Mouse (Mus musculus): Measurements from ENCODE around the gene Olfr126.

Gene Olfr126

DNA sequence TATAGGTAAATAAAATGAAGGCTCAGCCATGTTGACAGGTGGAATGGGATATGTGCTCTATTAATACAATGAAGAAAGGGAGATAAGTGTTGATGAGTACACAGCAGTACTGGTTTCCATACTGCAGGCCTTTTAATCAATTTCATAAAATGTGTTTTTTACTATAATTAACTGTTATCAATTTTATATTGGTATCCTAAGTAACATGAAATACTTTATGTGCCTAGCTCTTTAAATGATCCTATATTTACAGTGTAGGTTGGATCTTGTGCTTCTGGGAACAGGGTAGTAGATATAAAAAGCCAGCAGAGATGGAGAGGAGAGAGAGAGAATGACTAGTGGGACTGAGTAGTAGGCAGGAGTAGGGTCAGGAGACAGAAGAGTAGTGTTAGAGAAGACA lies at the start of gene Olfr126:
Olfr126 (plus strand) TSS at position 301 of the 400 bp plus-strand sequence.

DNA sequence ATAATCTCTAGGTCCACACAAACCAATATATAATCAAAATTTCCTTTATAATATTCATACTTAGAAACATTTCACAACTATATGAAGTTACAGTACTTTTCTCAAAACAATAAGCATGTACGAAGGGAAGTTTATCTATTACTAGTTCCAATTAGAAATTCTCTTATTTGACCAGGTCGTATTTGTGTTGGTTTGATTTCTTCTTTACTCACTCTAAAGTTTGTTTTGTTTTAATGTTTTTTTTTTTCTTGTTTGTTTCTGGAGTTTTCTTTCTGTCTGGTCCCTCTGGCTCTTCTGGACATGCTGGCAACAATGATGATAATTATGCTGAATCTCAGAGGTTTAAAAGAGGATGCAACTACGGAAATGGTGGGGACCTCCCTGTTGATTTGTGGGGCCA lies 47.7 kb upstream of the Olfr126 start, which contains the start of gene Olfr124:
Olfr124 (plus strand) TSS at position 301 of the 400 bp plus-strand sequence.
- WGBS = 92% methylated on average over 3 of the region's 3 CpGs

DNA sequence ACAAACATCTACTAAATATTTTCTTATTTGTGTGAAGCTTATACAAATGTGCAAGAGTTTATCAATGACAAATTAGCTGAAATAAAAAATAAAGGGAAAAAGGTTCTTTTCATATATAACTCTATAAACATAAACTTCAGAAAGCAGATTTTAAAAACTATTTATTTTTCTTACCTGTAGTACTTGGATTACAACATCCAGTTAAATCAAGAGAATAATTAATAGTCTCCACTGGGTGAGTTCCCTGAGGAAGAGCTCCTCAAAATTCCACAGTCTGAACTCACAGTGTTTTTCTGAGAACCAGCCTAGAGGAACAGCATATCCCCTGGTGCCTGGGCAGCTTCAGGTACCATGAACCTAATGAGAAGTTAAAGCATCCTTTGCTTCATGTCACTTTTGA lies 14.6 kb upstream of the Olfr126 start, which contains the start of gene Olfr125:
Olfr125 (plus strand) TSS at position 301 of the 400 bp plus-strand sequence.

DNA sequence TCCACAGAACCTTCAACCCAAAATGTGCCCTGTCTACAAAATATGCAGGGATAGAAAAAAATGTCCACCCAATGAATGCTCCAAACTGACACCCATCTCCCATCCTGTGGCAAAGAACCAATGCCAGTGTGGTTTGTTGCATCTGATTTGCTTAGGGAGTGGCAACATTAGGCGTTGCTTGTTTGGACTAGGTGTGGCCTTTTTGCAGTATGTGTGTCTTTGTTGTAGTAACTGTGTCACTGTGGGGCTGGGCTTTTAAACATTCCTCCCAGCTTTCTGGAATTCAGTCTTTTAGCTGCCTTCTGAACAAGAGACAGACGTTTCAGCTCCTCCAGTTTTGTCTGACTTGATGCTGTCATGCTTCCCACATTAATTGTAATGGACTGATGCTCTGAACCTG lies 16.6 kb downstream of the Olfr126 start:
- WGBS = 58% methylated on average over 2 of the region's 2 CpGs

DNA sequence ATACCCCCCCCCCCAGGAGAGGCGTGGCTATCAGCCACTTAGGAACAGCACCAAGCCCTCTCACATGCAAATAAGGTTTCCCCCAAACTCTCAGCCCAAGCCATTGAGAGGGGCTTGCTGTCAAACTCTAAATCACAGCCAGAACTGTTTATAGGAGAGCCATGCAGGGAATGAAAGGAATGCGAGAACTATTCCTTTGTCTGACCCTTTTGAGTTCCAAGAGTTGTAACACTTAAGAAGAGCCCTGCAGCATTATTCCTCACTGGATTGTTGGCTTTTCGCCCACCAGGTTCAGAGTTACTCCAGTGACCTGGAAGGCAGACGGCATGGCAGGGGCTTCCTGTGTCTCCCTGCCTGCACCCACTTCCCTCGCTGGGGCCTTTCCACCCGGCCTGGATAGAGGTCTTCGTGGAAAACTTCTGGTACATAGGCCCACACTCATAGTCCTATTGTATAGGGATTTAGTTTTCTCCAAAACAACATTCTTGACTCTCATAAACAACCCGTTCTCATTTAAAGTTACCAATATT lies 22.5 kb downstream of the Olfr126 start:
- 17% methylated on average over 8 of the region's 8 CpGs for WGBS

DNA sequence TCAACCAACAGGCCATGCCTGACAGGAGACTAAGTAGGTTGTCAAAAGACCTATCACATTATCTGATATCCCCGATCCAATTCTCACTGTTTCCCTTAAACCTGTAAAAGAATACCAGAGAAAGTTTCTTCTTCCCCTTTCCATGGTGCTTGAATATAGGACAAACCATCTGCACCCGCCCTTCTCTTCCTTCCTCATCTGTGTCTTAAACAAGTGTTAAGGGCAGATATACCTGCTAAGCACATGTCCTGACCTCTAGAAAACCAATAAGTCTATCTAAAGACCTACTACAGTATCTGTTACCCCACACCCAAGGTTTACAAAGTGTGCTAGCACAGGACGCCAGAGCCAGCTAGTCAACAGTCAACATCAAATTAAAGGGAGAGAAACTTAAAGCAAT lies 26.5 kb downstream of the Olfr126 start:
- 80% methylated on average over 3 of the region's 3 CpGs for WGBS

DNA sequence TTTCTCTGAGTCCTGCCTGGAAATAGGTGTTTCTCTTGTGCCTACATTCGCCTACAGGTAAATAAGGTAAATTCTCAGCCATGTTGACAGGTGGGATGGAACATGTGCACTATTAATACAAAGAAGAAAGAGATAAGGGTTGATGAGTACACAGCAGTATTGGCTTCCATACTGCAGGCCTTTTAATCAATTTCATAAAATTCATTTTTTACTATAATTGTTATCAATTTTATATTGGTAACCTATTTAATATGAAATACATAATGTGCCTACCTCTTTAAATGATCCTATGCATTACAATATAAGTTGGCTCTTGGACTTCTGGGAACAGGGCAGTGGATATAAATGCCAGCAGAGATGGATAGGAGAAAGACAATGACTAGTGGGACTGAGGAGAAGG lies 52.9 kb downstream of the Olfr126 start, which contains the start of gene Olfr127:
Olfr127 (plus strand) TSS at position 301 of the 400 bp plus-strand sequence.
- 74% methylated on average over 1 of the region's 1 CpGs for WGBS

Measured in cerebral cortex, adult 2 months (tissue).